41 mouse cellular contexts compared by ENCODE assay signal in genomic region chr2:154769930-154770329, GRCm38 (mm10). TPM values are rescaled to one million over a fixed set of nuclear protein-coding genes. Genes with fewer than 3 reads are reported as not detected.
"Had no signal": no experiment of that assay in that cellular context is flagged by ENCODE, and none has a peak within 500 bp of the region (broad histone marks: within the 10 kb centered on the region; RNA-seq: fewer than 3 reads in every experiment).

Gm14214 (minus strand) TSS chr2:154770030.

- H3K27me3 ChIP-seq: heart, embryonic 12.5 days; heart, embryonic 13.5 days; heart, embryonic 15.5 days; hindbrain, embryonic 12.5 days; hindbrain, embryonic 13.5 days; hindbrain, embryonic 15.5 days; intestine, embryonic 15.5 days; kidney, embryonic 15.5 days had no signal

- H3K4me3 ChIP-seq: heart, embryonic 10.5 days; heart, embryonic 12.5 days; heart, embryonic 13.5 days; heart, embryonic 15.5 days; hindbrain, embryonic 10.5 days; hindbrain, embryonic 12.5 days; hindbrain, embryonic 13.5 days; hindbrain, embryonic 15.5 days; intestine, embryonic 15.5 days; kidney, embryonic 15.5 days; layer of hippocampus, adult 2 months had no signal

- H3K36me3 ChIP-seq: heart, embryonic 10.5 days; heart, embryonic 12.5 days; heart, embryonic 13.5 days; heart, embryonic 15.5 days; hindbrain, embryonic 10.5 days; hindbrain, embryonic 12.5 days; hindbrain, embryonic 13.5 days; hindbrain, embryonic 15.5 days; intestine, embryonic 15.5 days; kidney, embryonic 15.5 days had no signal

- ATAC-seq: hindbrain, embryonic 16.5 days; hindbrain, postnatal 0 days; inflammation-experienced regulatory T-cells, adult 6 months; intestine, embryonic 15.5 days; intestine, embryonic 16.5 days; intestine, postnatal 0 days had no signal

- H3K9me3 ChIP-seq: heart, embryonic 10.5 days; heart, embryonic 13.5 days; heart, embryonic 15.5 days; hindbrain, embryonic 12.5 days; hindbrain, embryonic 13.5 days; hindbrain, embryonic 15.5 days; intestine, embryonic 15.5 days; kidney, embryonic 15.5 days had no signal

- DNase-seq: heart, postnatal 10 days; heart, postnatal 14 days; heart, postnatal 36 days; heart, postnatal 4 days; kidney, adult 11 months; kidney, adult 18-20 months; kidney, adult 2 months; kidney, adult 8-10 months; kidney, adult 9 months; kidney, postnatal 10 days; kidney, postnatal 14 days; kidney, postnatal 25 days; kidney, postnatal 36 days; kidney, postnatal 4 days; layer of hippocampus, adult 9-11 months; layer of hippocampus, postnatal 36 days had no signal

- H3K4me2 ChIP-seq: heart, embryonic 11.5 days; heart, embryonic 12.5 days; heart, embryonic 13.5 days; heart, embryonic 15.5 days; hindbrain, embryonic 12.5 days; hindbrain, embryonic 13.5 days; hindbrain, embryonic 15.5 days; intestine, embryonic 15.5 days; kidney, embryonic 15.5 days had no signal

- H3K4me1 ChIP-seq: heart, embryonic 12.5 days; heart, embryonic 15.5 days; hindbrain, embryonic 13.5 days; hindbrain, embryonic 15.5 days had no signal

- H3K27ac ChIP-seq: heart, embryonic 10.5 days; heart, embryonic 13.5 days; heart, embryonic 15.5 days; hindbrain, embryonic 10.5 days; hindbrain, embryonic 12.5 days; hindbrain, embryonic 13.5 days; hindbrain, embryonic 15.5 days; hindbrain, postnatal 0 days; intestine, embryonic 15.5 days; kidney, embryonic 15.5 days; kidney, postnatal 0 days; layer of hippocampus, adult 2 months had no signal

- H3K9ac ChIP-seq: heart, embryonic 12.5 days; heart, embryonic 13.5 days; heart, embryonic 15.5 days; hindbrain, embryonic 12.5 days; hindbrain, embryonic 13.5 days; hindbrain, embryonic 15.5 days; intestine, embryonic 15.5 days; kidney, embryonic 15.5 days had no signal

RNA-seq across cellular contexts. Expression of gene Gm14214, which starts in this region (rescaled TPM):
- polyA plus RNA-seq: heart, embryonic 10.5 days; heart, embryonic 11.5 days; heart, embryonic 12.5 days; heart, embryonic 13.5 days; heart, embryonic 14.5 days; heart, embryonic 15.5 days; heart, embryonic 16.5 days; heart, postnatal 0 days; hindbrain, embryonic 10.5 days; hindbrain, embryonic 12.5 days; hindbrain, embryonic 13.5 days; hindbrain, embryonic 15.5 days; hindbrain, embryonic 16.5 days; hindbrain, postnatal 0 days; inflammation-experienced regulatory T-cells, adult 6 months; intestine, embryonic 14.5 days; intestine, embryonic 15.5 days; intestine, embryonic 16.5 days; intestine, postnatal 0 days; kidney, adult 2 months; kidney, embryonic 14.5 days; kidney, embryonic 15.5 days; kidney, embryonic 16.5 days; kidney, postnatal 0 days; large intestine, adult 2 months had no signal
